Mouse (Mus musculus) gastrocnemius, postnatal 10 days (tissue): ENCODE measurements around the gene Ubxn2a. TPM values are rescaled to one million over a fixed set of nuclear protein-coding genes. Genes with fewer than 3 reads are reported as not detected.

Experiments
- total RNA-seq, 2 experiments: library from RNA; stranded (reverse); gene quantifications; 2 replicates each; pipeline ENCODE4 v1.2.3; 2021

Ubxn2a gene
- total RNA-seq, 2 experiments from 2014 or later = 44.6 to 53.0 TPM

Other genes with a start within 250 kb of the Ubxn2a start
- gene Fam228a, start 169.3 kb downstream of the Ubxn2a start, total RNA-seq = under 1 TPM; 0.14 to 0.27 TPM
- gene Pfn4, start 138.7 kb downstream of the Ubxn2a start, total RNA-seq = 1 to 10 TPM; 1.9 to 2.6 TPM
- 1 to 10 TPM; 4.6 to 7.8 TPM for gene Fam228b, start 138.4 kb downstream of the Ubxn2a start, total RNA-seq
- 10 to 100 TPM; 55.5 to 64.4 TPM for gene Sf3b6, start 90.2 kb downstream of the Ubxn2a start, total RNA-seq
- gene Fkbp1b, start 66.1 kb downstream of the Ubxn2a start, total RNA-seq = 1 to 10 TPM; 2.6 to 2.9 TPM
- 1 to 10 TPM; 4.8 to 6.0 TPM for gene Wdcp, start 64.4 kb downstream of the Ubxn2a start, total RNA-seq
- gene Mfsd2b, start 33.3 kb downstream of the Ubxn2a start, total RNA-seq = 1 to 10 TPM in 1 of 2 experiments, under 1 TPM in 1; 0.78 to 1.3 TPM
- 10 to 100 TPM; 25.5 to 28.7 TPM for gene Atad2b, start 9.6 kb upstream of the Ubxn2a start, total RNA-seq